Mouse (Mus musculus) intestine, postnatal 0 days (tissue): ENCODE data around the gene Nkain2. TPM values are rescaled to one million over a fixed set of nuclear protein-coding genes. Genes with fewer than 3 reads are reported as not detected.
"Not testable (repeated sequence)": the region's sequence is repeated elsewhere in the genome, so short reads cannot be mapped to it uniquely, and the experiment has no call there.

ENCODE experiments used
- ATAC-seq: fragments of 200-750 bp; cut with Nextera tagmentation; 2 replicates; pipeline ENCODE4 v1.8.0; 2017; ENCODE audit warnings: mild to moderate bottlenecking, moderate TSS enrichment, moderate library complexity
- H3K27ac ChIP-seq: fragments of 300-500 bp; sonication (generic); 2 replicates; pipeline ENCODE4 v1.5.1; 2014; ENCODE audit warnings: mild to moderate bottlenecking, low read depth, low read length, moderate library complexity
- H3K27me3 ChIP-seq: fragments of 300-500 bp; sonication (generic); replicated peaks from 2 replicates; pipeline ENCODE4 v1.6.1; 2014; ENCODE audit warnings: low read length, mixed read lengths; ENCODE audit not compliant: control insufficient read depth, insufficient read depth
- H3K36me3 ChIP-seq: fragments of 300-500 bp; sonication (generic); 2 replicates; pipeline ENCODE4 v1.6.1; 2014; ENCODE audit warnings: mild to moderate bottlenecking, moderate library complexity; ENCODE audit not compliant: control insufficient read depth, insufficient read depth
- H3K4me1 ChIP-seq: fragments of 300-500 bp; sonication (generic); replicated peaks from 2 replicates; pipeline ENCODE4 v1.6.1; 2014; ENCODE audit warnings: antibody characterized with exemption, low read length, mixed read lengths; ENCODE audit not compliant: control insufficient read depth, insufficient read depth
- H3K4me2 ChIP-seq: fragments of 300-500 bp; sonication (generic); replicated peaks from 2 replicates; pipeline ENCODE4 v1.6.1; 2014; ENCODE audit warnings: low read depth, mild to moderate bottlenecking, moderate library complexity
- H3K4me3 ChIP-seq: fragments of 300-500 bp; sonication (generic); 2 replicates; pipeline ENCODE4 v1.5.1; 2014; ENCODE audit warnings: low read depth, low read length
- H3K9ac ChIP-seq: fragments of 300-500 bp; sonication (generic); 2 replicates; pipeline ENCODE4 v1.6.1; 2014; ENCODE audit warnings: mild to moderate bottlenecking, low read depth, low read length
- H3K9me3 ChIP-seq: fragments of 300-500 bp; sonication (generic); 2 replicates; pipeline ENCODE4 v1.6.1; 2016; ENCODE audit warnings: mixed run types; ENCODE audit not compliant: control insufficient read depth
- CTCF ChIP-seq: sonication (generic); IDR thresholded peaks from 2 replicates; pipeline ENCODE4 v1.5.1; 2016; ENCODE audit warnings: low read depth, mild to moderate bottlenecking, control low read depth, antibody characterized with exemption, moderate library complexity
- WGBS: fragments of 180-500 bp; shearing (Covaris S2); extraction: QIAGEN DNeasy Blood & Tissue Kit; methylation state at CpG from one replicate; pipeline ENCODE4 v1.1.7; 2014; 5-methylcytosine and 5-hydroxymethylcytosine counted together
- polyA plus RNA-seq: library from polyadenylated mRNA; unstranded; fragments of >200 nt; fragmentation: Nextera tagmentation; extraction: Ambion mirVana; gene quantifications from 2 replicates; pipeline ENCODE4 v1.2.1, GENCODE M21; 2015

The Nkain2 gene
- polyA plus RNA-seq, 1 experiment from 2014 or later, result 1.0 TPM

GRCm38 (mm10) chr10:31978387-31978786, 911.9 kb downstream of the Nkain2 start:
- Histone ChIP-seq H3K4me2 (no peak overlapping the region), H3K9me3 (no peaks in the 10 kb centered on the region), H3K27me3 (no peaks in the 10 kb centered on the region), H3K27ac (no peak overlapping the region), H3K9ac (no peak overlapping the region), H3K36me3 (no peaks in the 10 kb centered on the region), H3K4me1 (no peaks in the 10 kb centered on the region), H3K4me3 (no peak overlapping the region)
- no peak for ATAC-seq
- TF ChIP-seq CTCF, result no peak

GRCm38 (mm10) chr10:31947178-31947726, 943.0 kb downstream of the Nkain2 start:
- H3K9ac ChIP-seq, result no peak overlapping the region
- WGBS, result 89% methylated on average over 2 of the region's 2 CpGs
- H3K4me1 ChIP-seq, result no peaks in the 10 kb centered on the region
- H3K36me3 ChIP-seq, result no peaks in the 10 kb centered on the region
- no peak overlapping the region for H3K27ac ChIP-seq
- no peak overlapping the region for H3K4me2 ChIP-seq
- no peak overlapping the region for H3K4me3 ChIP-seq
- no peaks in the 10 kb centered on the region for H3K9me3 ChIP-seq
- H3K27me3 ChIP-seq, result no peaks in the 10 kb centered on the region
- TF ChIP-seq CTCF, result no peak
- ATAC-seq, result no peak

GRCm38 (mm10) chr10:31931961-31932360, 958.3 kb downstream of the Nkain2 start:
- H3K9me3 ChIP-seq, result no peaks in the 10 kb centered on the region
- H3K4me2 ChIP-seq, result no peak overlapping the region
- no peaks in the 10 kb centered on the region for H3K4me1 ChIP-seq
- TF ChIP-seq CTCF, result no peak
- H3K27ac ChIP-seq, result no peak overlapping the region
- no peak overlapping the region for H3K4me3 ChIP-seq
- ATAC-seq, result no peak
- H3K36me3 ChIP-seq, result no peaks in the 10 kb centered on the region
- H3K9ac ChIP-seq, result no peak overlapping the region
- H3K27me3 ChIP-seq, result no peaks in the 10 kb centered on the region
- WGBS, result 91% methylated on average over 2 of the region's 2 CpGs

GRCm38 (mm10) chr10:31927657-31928056, 962.6 kb downstream of the Nkain2 start:
- no peak overlapping the region for H3K27ac ChIP-seq
- no peaks in the 10 kb centered on the region for H3K27me3 ChIP-seq
- no peaks in the 10 kb centered on the region for H3K9me3 ChIP-seq
- ATAC-seq, result no peak
- TF ChIP-seq CTCF, result no peak
- H3K4me2 ChIP-seq, result no peak overlapping the region
- no peaks in the 10 kb centered on the region for H3K4me1 ChIP-seq
- 29% methylated on average over 5 of the region's 5 CpGs for WGBS
- no peak overlapping the region for H3K9ac ChIP-seq
- no peak overlapping the region for H3K4me3 ChIP-seq
- H3K36me3 ChIP-seq, result no peaks in the 10 kb centered on the region

- not testable (repeated sequence) for H3K4me1 ChIP-seq, H3K9me3 ChIP-seq, H3K9ac ChIP-seq, H3K4me3 ChIP-seq, H3K27me3 ChIP-seq, H3K27ac ChIP-seq, ATAC-seq, H3K36me3 ChIP-seq, H3K4me2 ChIP-seq
- 95% methylated on average over 3 of the region's 3 CpGs for WGBS
Observed at GRCm38 (mm10) chr10:31920901-31921300, 969.4 kb downstream of the Nkain2 start.

GRCm38 (mm10) chr10:31907488-31907887, 982.8 kb downstream of the Nkain2 start:
- 80% methylated on average over 3 of the region's 3 CpGs for WGBS

GRCm38 (mm10) chr10:31899501-31899900, 990.8 kb downstream of the Nkain2 start:
- no peaks in the 10 kb centered on the region for H3K27me3 ChIP-seq
- H3K4me1 ChIP-seq, result no peaks in the 10 kb centered on the region
- WGBS, result 6% methylated on average over 2 of the region's 2 CpGs
- no peak overlapping the region for H3K4me3 ChIP-seq
- no peaks in the 10 kb centered on the region for H3K9me3 ChIP-seq
- no peak overlapping the region for H3K4me2 ChIP-seq
- no peaks in the 10 kb centered on the region for H3K36me3 ChIP-seq
- no peak overlapping the region for H3K27ac ChIP-seq
- no peak for TF ChIP-seq CTCF
- no peak overlapping the region for H3K9ac ChIP-seq
- ATAC-seq, result no peak

More at GRCm38 (mm10) chr10:31907488-31907887, 982.8 kb downstream of the Nkain2 start:
- no peak overlapping the region for H3K9ac ChIP-seq
- H3K36me3 ChIP-seq, result no peaks in the 10 kb centered on the region
- H3K9me3 ChIP-seq, result no peaks in the 10 kb centered on the region
- H3K27ac ChIP-seq, result no peak overlapping the region
- no peak for TF ChIP-seq CTCF
- H3K4me1 ChIP-seq, result no peaks in the 10 kb centered on the region
- H3K4me2 ChIP-seq, result no peak overlapping the region
- H3K27me3 ChIP-seq, result no peaks in the 10 kb centered on the region
- ATAC-seq, result no peak
- no peak overlapping the region for H3K4me3 ChIP-seq
